Comparison of ENCODE assay signal across 25 mouse cellular contexts in the genomic region with DNA sequence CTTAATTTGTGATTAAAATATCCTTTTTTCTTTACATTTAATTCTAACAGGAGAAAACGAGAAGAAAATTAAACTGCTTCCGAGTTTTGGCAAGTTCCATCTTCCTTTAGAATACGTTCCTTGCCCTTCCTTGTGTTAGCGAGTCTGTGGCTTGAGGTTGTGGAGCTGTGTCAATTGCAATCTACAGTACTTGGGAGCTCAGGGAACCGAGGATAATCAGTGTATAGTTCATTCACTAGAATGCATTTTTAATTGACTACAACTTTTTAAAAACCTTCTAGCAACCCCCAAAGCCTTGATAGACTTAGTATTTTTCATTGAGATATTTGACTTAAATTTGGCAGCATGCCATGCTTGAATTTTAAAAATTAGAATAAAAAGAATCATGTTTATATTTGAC.
"Had no signal": no experiment of that assay in that cellular context is flagged by ENCODE, and none has a peak within 500 bp of the region (broad histone marks: within the 10 kb centered on the region; RNA-seq: fewer than 3 reads in every experiment).

No protein-coding gene starts in this region.

- H3K27me3 ChIP-seq: heart, embryonic 12.5 days; hindbrain, embryonic 13.5 days; hindbrain, embryonic 15.5 days; kidney, embryonic 15.5 days; limb, embryonic 15.5 days; liver, embryonic 12.5 days had no signal

- H3K9ac ChIP-seq: heart, embryonic 12.5 days; hindbrain, embryonic 13.5 days; hindbrain, embryonic 15.5 days; kidney, embryonic 15.5 days; limb, embryonic 13.5 days; limb, embryonic 15.5 days; liver, embryonic 12.5 days; liver, embryonic 14.5 days had no signal

- DNase-seq: gastrocnemius, postnatal 14 days; gastrocnemius, postnatal 36 days; heart, adult 18-20 months; heart, postnatal 14 days; heart, postnatal 36 days; kidney, adult 11 months; kidney, adult 2 months; kidney, adult 9 months; kidney, postnatal 14 days; kidney, postnatal 36 days; layer of hippocampus, adult 9-11 months; layer of hippocampus, postnatal 36 days; left cerebral cortex, postnatal 4 days had no signal

- H3K36me3 ChIP-seq: heart, embryonic 10.5 days; heart, embryonic 12.5 days; hindbrain, embryonic 13.5 days; hindbrain, embryonic 15.5 days; kidney, embryonic 15.5 days; limb, embryonic 13.5 days; limb, embryonic 15.5 days; liver, embryonic 12.5 days had no signal

- H3K9me3 ChIP-seq: heart, embryonic 10.5 days; heart, embryonic 12.5 days; hindbrain, embryonic 13.5 days; hindbrain, embryonic 15.5 days; kidney, embryonic 15.5 days; limb, embryonic 13.5 days; limb, embryonic 15.5 days; liver, embryonic 12.5 days had no signal

- H3K27ac ChIP-seq: heart, embryonic 10.5 days; hindbrain, embryonic 13.5 days; hindbrain, embryonic 15.5 days; hindbrain, postnatal 0 days; kidney, embryonic 15.5 days; kidney, postnatal 0 days; limb, embryonic 13.5 days; limb, embryonic 15.5 days; liver, embryonic 12.5 days; liver, embryonic 14.5 days had no signal

- H3K4me1 ChIP-seq: heart, embryonic 10.5 days; heart, embryonic 12.5 days; hindbrain, embryonic 15.5 days; kidney, embryonic 15.5 days; limb, embryonic 15.5 days; liver, embryonic 12.5 days had no signal

- H3K4me2 ChIP-seq: heart, embryonic 12.5 days; hindbrain, embryonic 13.5 days; hindbrain, embryonic 15.5 days; kidney, embryonic 15.5 days; limb, embryonic 13.5 days; limb, embryonic 15.5 days; liver, embryonic 12.5 days had no signal

- ATAC-seq: hindbrain, postnatal 0 days; intestine, embryonic 16.5 days; liver, embryonic 12.5 days had no signal

- H3K4me3 ChIP-seq: heart, embryonic 10.5 days; heart, embryonic 12.5 days; hindbrain, embryonic 13.5 days; hindbrain, embryonic 15.5 days; kidney, embryonic 15.5 days; limb, embryonic 13.5 days; limb, embryonic 15.5 days; liver, embryonic 12.5 days had no signal
